Mouse (Mus musculus) ovary, postnatal 14 days (tissue): ENCODE results near the gene Extl2.
A peak's percentile ranks its signal among the peaks of the same experiment; 100 is the strongest.

Experiments
- DNase-seq: peaks from one replicate; pipeline ENCODE4 v3.0.0; 2022; ENCODE audit warnings: low spot score

Gene Extl2

DNA sequence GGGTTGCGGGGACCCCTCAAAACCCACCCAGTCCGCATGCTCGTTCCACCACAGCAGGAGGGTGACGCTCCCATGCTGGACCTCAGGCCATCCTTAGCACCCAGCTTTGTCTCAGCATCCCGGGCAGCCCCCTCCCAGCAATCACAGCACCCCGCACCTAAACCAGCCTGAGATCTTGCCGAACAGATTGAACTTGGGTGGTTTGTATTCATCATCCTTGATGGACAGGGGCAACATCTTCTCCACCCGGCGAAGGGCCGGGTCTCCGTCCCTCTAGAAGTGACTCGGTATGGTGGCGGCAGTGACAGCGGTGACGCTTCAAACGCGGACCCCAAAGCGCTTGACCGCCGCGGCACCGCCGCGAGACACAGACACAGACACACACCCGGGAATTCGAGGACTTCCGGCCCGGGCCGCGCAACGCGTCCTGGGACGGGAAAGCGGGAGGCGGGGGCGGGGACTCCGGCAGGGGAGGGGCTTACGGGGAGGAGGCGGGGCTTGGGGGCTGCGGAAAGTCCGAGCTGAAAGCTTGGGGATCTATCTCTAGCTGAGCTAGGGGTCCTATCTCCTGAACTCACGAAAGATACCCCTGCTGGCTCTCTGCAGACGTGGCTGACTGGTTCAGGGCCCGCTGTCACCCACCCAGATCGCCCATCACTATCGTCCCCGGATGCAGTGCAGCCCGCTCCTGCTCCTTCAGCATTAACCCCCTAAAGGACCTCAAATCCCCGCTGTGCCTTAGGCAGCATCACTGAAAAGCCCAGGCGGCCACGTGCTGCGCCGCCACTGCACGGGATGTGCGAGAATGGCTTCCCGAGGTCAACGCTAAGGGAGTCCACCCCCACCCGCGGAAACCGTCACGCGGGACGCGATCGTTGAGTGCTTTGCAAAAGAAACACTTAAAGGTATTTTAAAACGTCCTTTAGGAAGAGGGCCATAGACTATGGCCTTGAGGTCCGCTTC lies at the start of gene Extl2, which contains the start of gene Slc30a7:
Gene Extl2, plus strand, starts transcription at position 485 of the 963 bp plus-strand sequence.
Gene Slc30a7, minus strand, starts transcription at position 429 of the 963 bp plus-strand sequence.
- DNase-seq, result peak; percentile 66

DNA sequence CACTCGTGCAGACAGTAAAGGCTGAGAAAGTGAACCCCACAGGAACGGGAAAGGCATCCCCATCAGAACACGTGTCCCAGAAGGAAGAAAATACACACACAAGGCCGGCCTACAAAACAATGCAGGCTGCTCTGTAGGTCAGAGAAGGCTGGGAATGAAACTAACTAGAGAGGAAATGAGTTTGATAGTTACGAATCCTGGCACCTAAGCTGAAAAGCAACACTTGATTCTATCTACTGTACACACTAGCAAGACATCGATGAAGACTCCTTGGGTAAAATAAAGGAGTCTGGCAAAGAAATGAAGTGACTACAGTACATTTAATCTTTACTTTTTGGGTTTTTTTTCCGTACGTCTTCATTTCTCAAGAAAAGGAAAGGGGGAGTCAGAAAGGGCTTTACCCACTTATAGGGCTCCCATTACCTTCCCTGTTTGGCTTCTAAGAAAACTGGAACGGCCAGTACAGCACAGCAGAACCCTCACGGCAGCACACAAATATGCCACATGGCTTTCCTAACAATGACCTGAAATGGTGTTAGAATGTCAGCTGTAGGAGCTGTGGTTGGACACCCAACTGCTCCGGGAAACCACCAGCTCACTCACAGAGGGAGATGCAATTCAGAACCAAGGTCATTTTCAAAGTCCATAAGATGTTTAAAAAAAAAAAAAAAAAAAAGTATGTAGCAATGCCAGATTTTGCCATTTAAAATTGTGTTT lies 45.8 kb upstream of the Extl2 start:
- no peak for DNase-seq

DNA sequence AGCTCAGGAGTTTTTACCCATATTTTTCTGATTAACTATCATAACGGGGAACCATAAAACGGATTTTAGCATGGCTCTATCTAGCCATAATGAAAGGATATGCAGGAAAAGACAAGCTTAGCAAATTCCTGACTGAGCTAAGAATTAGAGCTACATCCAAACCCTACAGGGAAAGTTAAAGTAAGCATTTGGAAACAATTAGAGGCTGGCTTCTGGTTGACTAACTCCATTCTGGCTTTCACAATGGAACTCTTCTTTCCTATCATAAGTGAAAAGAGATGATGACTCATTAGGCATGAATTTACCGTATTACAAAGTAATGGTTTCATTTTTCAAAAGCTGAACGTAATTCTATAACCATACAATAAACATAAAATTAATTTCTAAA lies 45.2 kb upstream of the Extl2 start:
- DNase-seq, result no peak

DNA sequence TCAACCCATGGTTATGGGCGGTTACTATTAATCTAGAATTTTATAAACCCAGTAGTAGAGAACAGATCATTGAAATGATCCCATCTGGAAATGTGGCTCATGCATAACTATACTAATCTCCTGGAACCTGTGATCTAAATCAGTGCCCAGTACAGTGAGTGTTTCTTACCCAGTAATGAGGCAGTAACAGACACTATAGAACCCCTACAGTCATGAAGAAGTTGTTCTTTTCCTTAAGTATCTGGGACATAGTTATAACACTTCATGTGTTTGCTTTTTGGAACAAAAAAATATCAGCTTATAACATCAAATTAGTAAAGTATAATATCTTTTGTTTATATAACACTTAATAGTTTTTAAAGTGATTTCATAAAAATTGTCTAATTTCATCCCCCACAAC lies 43.7 kb upstream of the Extl2 start:
- DNase-seq, result no peak

DNA sequence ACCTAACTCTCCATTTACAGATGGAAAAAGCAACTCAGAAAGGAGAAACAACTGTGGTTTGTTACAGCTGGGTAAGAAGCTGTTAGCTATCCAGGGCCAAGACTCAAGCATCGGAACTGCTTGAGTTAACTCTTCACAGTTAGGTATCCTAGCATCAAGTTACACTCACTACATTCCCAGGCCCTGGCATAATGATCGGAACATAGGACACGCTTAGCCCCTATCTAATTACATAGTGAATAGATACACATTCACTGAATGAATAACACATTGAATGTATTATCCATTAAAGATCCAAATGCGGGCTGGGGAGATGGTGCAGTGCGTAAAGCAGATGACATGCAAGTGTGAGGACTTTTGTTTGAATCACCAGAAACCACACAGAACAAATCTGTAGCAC lies 43.2 kb upstream of the Extl2 start:
- no peak for DNase-seq

DNA sequence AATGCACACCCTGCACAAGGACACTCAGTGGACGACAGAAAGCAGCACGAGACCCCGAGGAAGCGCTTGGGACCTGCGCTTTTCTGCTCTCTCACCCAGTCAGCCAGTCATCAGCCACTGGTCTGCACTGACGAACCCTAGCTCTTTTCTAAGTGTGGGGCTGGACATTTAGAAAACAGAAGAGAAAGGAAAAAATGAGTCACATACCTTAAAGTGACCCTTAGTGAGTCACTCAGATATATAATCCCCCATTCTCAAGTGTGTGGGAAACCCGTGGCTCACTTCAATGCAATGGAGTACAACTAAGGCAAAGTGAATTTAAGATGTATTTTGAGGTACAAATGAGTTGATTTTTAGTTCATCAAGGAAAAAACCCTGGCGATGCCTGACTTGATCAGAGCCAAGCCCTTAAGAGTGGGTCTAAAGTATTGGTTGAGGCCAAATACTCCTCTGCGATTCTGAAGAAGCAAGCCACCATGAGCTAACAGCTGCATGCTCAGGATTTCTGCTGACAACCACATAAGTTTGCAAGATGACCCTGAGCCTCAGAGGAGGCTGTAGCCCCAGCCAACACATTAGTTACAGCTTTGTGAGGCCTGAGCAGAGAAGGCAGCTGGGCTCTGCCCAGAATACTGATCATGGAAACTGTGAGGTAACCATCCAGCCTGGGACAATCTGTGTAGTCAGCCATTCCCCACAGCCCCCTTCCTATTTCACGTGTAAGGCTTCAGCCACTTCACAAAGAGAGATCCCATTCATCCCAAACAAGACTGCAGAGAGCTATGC lies 38.3 kb upstream of the Extl2 start:
- peak; percentile 2 for DNase-seq

DNA sequence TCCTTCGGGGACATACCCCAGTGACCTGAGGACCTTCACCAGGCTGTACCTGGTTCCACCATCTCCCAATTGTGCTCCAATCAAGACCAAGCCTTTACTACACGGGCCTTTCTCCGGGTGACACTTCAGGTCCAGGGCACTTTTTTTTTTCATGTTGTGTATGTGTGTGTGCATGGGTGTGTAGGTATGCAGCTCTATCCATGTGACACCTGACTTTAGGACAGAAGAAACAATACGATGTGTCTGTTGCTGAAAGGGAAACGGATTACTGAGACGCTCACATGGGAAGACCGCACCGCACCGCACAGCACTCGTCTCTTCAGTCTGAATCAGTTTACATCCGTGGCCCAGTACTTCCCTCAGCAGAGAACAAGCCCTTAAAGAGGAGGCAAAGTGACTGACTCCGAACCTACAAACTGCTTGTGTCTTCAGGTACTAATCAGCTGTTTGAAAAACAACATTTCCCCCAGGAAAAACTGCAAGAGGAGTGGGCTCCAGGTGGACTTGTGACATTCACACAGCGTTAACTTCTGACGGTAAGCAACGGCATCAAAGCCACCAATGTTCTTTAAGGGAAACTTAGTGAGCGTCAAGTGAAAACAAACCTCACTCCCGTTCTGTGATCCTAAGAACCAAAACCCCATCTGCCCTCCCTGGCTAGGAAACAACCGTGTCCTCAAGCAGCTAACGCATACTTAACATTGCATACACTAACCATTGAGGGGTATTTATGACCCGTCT lies 36.0 kb upstream of the Extl2 start:
- no peak for DNase-seq

DNA sequence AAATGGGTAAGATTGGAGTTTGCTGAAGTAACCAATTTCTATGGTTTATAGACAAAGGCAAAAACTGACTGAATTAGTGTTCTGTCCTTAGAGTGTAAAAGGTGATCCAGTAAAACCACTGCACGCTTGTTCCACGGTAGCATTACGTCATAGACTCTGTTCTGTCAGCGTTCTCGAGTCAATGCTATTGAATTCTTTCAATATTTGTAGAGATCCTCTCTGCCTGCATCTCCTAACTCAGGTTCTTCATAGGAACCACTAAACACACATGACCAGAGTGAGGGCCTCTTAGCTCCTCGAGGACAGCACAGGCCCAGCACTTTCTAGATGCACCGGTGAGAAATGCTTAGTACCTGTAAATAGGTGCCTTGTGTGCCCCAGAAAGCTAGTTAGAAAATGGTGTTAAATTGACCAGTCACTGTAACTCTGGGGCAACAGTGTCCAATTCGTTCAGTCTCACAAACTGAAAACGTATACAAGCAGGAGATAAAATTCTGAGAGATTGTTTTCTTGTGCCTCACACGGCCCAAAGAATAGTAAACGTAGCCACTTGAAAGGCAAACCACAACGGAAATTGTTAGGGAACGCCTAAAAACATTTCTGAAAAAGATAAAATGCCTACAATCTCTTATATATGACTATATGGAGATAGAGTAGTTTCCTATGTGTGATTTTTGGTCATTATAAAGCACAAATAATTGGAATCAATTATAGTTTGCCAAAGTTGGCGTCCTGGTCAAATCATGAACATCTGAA lies 35.2 kb upstream of the Extl2 start:
- no peak for DNase-seq

DNA sequence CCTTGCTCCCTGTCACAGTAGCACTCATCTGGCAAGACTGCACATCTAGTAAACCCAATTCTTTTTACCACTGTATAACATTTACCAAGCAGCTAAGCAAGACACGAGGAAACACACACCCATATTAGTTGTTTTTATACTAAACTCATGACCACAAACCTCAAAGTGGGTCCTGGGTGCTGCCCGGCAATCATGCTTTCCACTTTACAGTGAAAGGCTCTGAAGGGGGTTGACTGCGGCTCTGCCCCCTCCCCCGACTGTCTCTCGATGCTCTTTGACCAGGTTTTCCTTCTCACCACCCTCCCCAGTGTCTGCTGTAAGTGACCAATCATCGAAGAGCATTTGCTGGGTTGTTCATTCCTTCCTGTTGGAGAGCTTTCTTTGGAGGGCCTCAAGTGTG lies 33.0 kb upstream of the Extl2 start:
- no peak for DNase-seq

DNA sequence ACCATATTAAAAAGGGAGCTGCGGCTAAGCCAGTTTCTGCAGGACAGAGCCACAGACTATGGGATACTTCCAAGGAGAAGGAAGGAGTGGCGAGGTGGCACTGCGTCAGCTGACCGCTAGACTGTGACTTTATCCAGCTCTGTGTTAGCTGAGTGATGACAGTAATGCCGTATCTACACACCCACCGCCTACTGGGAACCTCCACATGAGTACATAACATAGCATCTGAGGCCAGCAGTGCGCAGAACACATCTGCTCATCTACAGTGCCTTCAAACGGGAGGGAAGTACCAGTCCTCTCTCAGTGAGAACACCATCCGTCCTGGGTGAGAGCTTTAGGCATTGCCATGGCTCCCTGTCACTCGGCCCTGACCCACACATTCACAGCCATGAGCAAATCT lies 32.3 kb upstream of the Extl2 start:
- DNase-seq, result no peak

DNA sequence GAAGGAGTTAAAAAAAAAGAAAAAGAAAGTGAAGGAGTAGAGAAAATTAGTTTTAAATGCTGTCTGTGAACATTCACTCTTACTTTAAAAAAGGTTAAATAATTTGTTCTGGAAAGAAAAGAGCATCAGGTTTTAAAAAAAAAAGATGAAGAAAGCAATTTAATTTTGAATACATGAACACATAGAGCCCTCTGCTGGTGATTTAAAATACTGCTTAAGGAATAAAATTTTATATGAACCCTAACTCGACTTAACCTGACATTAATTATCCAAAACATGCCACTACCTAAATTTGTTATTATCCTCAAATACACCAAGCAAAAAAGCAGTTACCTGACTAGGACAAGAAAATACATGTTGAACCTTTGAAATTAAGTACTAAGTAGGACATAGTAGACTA lies 28.3 kb upstream of the Extl2 start:
- DNase-seq, result no peak

DNA sequence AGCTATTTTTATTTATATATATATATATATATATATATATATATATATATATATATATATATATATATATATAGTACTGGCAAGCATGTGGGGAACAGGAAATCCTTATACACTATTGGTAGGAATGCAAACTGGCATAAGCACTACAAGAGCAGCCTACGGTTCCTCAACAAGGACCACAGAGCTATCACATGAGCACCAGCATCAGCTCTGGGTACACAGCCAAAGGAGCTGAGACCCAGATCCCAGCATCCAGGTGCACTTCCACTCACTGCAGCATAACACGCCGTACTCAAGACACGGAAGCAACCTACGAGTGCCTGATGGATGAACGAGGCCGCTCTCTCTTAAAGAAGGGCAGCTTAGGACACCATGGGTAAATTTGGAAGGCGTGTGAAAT lies 24.0 kb upstream of the Extl2 start:
- DNase-seq, result no peak

DNA sequence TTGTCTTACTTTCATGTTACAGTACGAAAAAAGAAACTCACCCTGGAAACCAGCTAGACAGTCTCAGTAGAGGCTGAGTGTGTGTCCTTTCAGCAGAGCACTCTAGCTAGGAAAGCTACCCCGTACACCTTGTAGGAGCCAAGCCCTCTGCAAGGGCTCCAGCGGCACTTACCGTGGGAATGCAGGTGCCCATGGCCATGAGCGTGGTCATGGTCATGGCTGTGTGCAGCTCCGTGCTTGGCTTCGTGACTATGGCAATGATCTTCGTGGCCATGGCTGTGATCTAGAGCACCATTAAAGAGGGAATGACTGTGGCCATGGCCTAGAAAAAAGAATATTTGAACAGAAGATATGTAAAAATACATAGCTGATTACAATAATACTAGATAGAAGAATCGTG lies 22.6 kb upstream of the Extl2 start:
- no peak for DNase-seq

DNA sequence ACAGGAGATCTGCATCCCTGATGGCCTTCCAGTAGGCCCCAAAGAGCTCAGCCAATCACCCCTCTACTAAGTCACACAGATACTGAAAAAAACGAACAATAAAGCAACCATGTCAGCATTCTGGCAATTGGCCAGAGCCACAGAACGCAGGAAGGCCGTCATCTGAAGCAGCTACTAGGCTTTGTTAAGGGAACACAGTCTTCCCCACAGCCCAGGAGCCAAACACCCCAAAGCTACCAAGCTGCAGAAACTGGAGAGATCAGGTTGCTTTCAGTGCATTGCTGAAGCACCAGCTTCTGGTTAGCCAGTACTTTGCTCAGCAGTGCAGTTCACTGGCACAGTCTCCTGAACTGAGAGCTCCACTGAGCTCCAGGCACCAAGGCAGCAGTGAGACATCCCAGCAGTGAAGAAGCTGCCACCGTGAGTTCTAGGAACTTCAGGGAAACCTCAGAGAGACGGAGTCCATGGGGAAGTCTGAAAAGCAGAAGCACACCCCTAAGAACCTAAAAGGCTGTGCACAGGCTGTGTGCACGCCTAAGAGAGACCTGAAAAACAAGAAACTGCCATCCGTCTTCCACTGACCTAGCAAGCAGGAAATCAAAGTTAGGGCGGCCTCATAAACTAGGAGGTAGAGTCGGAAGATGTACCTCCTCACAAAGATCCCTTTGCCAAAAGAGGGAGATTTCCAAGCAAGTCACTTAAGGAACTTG lies 21.9 kb upstream of the Extl2 start:
- DNase-seq, result no peak

DNA sequence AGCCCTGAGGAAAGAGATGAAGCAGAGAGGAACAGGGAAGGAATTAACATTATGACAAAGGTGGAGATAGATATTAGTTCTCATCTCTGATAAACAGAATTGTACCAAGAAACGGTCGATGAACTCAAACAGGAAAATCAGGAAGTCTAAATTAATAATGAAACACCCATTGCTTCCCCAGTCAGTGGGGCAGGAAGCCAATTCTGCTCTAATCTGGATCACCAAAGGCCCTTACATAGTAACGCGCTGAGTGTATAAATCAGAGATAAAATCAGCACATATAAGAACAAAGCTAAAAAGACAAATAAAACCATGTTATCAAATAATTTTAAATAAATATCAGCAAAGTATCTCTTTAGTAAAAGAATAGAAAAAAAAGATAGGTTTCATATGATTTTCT lies 15.2 kb upstream of the Extl2 start:
- DNase-seq, result no peak

DNA sequence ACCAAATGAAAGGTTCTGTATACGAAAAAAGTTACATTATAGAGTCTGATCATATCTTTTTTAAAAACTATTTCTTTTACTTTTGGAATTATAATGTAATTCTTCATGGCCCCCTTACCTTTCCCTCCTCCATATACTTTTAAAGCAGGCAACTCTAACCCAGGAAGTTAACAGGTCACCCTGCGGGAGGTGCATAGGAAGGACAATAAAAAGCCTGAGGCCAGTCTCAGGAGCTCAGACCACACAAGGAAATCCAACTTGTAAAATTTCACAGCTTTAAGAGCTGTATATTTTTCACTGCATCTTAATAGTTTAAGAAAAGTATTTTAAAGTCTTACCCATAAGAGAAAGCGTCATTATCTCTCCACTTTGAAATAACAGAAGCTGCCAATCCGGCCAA lies 14.7 kb upstream of the Extl2 start:
- DNase-seq, result no peak

DNA sequence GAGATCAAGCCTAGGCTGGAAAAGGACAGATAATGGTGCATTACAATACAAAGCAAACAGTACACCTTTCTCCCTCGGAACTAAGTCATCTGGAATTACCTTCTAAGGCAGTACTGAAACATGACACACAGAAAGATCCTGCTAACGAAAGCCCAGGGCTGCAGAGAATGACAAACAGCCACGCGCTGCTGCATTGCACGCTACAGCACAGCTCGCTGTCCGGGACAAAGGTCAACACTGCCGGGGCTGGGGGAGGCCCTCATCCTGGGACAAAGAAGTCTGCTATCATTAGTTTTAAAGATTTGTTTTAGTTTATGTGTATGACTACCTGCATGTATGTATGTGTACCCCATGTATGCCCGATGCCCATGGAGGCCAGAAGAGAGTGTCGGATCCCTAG lies 14.2 kb upstream of the Extl2 start:
- no peak for DNase-seq

DNA sequence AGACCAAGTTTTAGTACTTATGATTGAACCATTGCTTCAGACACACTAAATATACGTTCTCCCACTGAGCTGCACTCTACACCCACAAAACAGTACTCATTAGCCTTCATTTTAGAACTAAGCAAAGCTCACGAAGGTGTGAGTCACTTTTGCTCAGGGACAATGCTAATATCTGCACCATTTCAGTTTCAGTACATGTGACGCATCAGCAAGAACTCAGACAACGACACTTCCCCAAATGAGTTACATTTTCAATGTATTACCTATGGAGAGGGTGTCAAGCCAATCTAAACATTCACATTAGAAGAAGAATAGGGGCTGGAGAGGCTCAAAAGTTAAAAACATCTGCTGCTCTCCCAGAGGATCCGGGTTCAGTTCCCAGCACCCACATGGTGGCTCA lies 10.3 kb upstream of the Extl2 start:
- DNase-seq, result no peak

DNA sequence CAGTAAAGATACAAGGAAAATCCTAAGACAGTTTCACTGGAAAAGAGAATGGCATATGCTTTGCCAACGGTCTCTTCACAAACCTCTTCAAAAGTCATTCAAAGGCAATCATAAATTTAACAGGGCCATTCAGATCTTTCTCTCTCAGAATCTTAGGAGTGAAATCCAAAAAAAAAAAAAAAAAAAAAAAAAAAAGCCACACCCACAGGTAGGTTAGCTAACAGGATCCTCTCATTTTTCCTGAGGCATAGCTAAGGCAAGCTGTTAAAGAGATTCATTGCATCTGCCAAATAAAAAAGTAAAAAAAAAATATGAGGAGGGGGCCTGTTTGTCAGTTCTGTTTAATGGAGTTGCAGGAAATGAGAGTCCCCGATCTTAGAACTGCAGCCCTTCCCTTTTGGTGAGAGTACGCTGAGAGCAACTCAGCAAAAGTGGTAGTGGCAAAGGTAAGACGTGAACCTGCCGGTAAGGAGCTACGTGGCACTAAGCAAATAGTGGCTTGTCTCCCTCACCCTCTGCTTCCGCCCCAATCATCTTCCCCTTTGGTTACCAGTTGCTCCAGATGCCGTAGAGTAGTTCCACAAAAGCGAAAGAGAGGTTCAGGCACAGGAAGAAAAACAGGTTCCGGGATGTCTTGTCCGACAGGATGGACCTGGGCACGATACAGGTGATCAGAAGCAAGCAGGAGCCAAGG lies 831 bp upstream of the Extl2 start:
- peak; percentile 7 for DNase-seq

DNA sequence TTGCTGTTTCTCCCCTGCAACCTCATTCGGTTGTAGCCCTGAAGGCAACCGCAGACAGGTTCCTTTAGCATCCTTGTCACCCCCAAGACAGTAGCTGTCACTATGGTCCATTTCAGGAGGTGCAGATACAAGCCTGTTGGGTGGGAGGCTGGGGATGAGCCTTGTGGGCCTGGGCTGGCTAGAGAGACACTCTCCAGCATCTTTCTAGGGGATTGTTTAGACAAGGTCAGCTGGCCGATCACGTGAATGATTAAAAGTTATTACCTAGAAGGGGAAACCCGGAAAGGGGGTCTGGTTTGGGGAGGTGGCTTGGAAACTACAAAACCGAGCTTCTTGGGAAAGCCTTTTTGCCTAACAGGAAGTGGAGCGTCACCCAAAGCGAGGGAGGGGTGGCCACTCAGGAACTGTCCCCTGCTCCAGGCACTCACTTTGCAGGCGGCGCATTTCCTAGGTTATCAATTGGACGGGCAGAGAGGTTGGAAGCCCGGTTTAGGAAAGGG lies 729 bp downstream of the Extl2 start:
- DNase-seq, result peak; percentile 53
